Mouse (Mus musculus): Measurements from ENCODE around the gene Vwa3b.

Gene Vwa3b

GRCm38 (mm10) chr1:37065658-37066412 is 39.4 kb downstream of the Vwa3b start:
- DNase-seq: no peak

GRCm38 (mm10) chr1:37075759-37076158 is 49.4 kb downstream of the Vwa3b start:
- no peak for DNase-seq

DNA sequence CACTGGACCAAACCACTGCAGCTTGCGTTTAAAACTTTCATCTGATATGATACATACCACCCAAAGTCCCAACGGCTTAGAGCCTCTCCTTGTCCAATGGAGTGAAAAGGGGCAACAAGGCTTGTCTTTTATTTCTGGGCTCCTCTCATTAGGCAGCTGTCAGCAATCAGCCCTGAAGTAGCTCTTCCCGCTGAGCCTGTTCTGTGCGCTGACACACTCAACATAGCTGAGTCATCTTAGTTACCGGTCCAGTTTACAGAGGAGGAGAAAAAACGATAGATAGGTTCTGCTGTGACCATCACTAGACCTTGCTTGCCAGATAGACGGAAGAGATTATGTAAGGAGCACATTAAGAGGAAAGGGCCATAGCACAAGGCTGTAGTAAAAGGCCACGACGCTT is 50.9 kb downstream of the Vwa3b start:
- DNase-seq: peak; percentile 20

- peak; percentile 23 for DNase-seq
These were observed 51.7 kb downstream of the Vwa3b start for GRCm38 (mm10) chr1:37077955-37078549.

DNA sequence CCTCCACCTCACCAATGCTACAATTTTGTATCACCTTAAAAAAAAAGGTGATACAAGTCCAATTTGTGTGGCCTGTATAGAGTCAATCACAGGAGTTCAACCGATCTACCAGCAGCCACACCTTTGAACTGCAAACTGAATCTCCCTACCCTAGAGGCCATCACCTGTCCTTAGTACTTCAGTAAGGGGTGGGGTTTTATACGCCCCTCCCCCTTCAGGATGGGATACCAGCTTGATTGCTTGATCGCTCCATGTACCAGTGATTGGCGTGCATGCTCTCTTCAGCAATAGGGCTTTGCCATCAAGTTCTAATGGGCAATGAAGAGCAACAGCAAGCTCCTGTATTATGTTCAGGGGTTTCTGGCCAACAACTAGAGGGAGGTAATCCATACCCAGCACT is 54.0 kb downstream of the Vwa3b start:
- DNase-seq: no peak

- DNase-seq: peak; percentile 77
These were observed 55.2 kb downstream of the Vwa3b start for GRCm38 (mm10) chr1:37081376-37082214.

DNA sequence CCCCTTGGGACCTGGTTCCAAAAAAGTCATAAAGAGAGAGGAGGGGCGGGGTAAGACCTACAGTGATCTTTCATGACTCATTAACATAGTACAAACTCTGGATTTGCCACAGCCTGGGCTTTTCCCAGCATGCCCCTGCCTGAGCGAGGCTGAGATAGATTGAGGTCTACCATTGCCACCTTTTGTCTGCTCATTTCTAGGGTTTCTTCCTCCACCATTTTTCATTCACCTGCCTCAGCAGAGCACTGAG is 55.7 kb downstream of the Vwa3b start:
- no peak for DNase-seq

- DNase-seq: no peak
These were observed 57.7 kb downstream of the Vwa3b start for GRCm38 (mm10) chr1:37084075-37084474.

GRCm38 (mm10) chr1:37085171-37085570 is 58.8 kb downstream of the Vwa3b start:
- no peak for DNase-seq

DNA sequence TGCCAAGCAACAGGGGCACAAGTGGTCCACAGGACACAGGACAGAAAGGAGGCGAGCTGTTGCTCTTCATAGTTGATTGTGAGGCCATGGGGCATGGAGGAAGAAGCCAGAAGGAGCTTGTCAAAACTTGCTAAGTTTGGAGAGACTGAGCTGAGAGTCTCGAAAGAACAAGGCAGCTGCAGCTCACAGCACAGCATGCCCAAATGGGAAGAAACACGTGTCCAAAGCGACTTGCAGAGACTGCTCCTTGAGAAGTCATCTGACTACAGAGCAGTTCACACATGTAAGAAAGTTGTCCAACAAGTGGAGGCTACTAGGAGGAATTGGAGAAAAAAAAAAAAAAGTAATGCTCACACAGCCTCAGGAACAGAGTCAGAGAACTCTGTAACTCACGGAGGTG is 62.8 kb downstream of the Vwa3b start:
- DNase-seq: no peak

DNA sequence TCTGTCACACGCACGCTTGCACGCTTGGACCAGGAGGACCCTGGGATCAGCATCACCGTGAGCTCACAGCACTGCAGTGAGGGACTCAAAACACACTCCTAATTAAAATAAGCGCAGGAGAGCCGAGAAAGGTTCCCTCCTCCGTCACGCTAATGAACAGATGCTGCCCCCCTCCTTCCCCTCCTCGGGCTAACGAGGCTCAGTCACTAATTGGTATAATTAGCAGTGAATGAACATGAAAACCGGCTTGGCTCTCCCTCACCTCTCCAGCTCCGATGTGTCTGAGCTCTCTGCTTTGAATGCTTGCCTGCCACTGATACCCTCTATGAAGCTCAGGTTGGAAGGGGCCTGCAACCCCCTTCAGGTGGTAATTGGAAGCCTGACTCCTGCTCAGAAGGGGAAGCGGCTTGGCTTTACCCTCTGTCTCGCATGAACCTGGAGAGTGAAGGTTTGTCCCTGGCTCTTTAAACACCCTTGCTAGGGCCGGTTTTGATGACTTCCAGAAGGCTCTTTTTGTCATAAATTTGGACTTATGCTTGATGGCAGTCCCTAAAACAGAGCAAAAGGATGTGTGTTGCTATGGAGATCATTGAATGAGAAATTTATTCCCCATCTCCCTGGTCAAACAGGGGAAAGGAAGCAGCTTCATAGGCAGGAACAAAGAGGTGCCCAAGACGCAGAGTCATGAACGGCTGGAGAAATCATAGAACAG is 71.1 kb downstream of the Vwa3b start:
- DNase-seq: peak; percentile 93

GRCm38 (mm10) chr1:37098094-37098555 is 71.7 kb downstream of the Vwa3b start:
- DNase-seq: no peak

GRCm38 (mm10) chr1:37100361-37100760 is 74.0 kb downstream of the Vwa3b start:
- no peak for DNase-seq

GRCm38 (mm10) chr1:37101016-37101415 is 74.6 kb downstream of the Vwa3b start:
- DNase-seq: no peak

- DNase-seq: no peak
These were observed 75.3 kb downstream of the Vwa3b start for GRCm38 (mm10) chr1:37101717-37102116.

- no peak for DNase-seq
These were observed 78.8 kb downstream of the Vwa3b start for GRCm38 (mm10) chr1:37105194-37105593.

DNA sequence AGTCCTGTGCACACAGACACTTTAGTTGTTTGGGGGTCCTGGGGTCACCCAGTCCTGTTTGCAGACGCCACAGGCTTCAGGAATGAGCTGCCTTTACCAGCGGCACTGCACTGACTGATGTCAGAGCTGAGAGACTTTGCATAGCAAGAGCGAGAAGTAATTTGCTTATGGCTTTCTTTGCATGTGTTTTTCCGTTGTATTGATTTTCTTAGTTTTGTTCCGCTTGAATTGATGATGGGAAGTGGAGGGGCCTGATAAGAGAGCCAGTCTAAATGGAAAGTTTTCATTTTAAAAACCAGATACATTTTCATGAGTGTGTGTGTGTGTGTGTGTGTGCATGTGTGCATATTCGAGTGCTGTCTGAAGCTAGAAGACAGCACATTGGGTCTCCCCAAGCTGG is 87.4 kb downstream of the Vwa3b start:
- DNase-seq: no peak

DNA sequence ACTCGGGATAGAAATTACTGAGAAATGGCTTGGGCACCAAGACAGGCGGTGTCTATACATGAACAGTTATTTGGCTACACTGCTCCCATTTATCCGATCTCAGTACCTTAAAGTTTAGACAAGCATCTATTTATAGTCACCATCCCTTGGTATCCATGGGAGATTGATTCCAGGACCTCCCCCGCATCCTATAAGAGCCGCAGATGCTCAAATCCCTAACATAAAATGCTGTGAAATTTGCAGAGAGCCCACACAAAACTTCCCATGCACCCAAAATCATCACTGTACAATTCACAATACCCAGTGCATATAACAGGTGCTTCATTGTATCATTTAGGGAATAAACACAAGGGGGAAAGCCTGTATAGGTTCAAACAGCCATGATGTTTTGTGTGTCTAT is 89.5 kb downstream of the Vwa3b start:
- DNase-seq: no peak

DNA sequence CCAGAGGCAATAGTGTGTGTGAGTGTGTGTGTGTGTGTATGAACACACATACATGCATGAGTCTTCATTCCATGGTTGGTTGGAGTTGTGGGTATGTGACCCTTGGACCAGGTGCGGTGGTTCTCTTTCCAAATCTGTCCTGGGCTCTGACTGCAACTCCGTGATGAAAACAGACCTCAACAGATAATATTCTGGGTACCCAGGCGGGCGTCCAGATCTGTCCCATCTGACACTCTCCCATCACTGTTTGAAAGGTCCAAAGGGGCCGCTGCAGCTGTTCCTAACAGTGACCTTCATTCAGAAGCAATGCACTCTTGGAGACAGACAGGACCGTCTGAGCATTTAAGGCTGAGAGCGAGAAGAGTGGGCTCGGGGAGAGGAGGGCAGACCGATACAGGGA is 90.2 kb downstream of the Vwa3b start:
- no peak for DNase-seq

DNA sequence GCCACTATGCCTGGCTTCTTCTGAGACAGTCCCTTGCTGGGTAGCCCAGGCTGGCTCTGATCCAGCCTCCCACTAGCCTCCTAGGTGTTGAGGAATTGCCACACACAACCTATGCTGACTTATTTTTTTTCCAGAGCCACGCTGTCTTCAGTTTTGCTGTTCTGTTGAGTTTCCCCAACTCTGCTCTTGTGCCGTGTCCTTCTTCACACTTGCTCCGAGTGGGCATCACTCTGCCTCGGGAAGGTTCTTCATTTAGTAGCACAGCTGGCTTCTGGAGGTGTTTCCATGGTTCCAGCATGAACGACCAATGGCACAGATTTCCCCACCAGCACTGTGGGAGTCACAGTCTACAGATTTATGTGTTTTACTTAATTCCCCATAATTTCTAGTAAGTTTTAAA is 91.6 kb downstream of the Vwa3b start:
- no peak for DNase-seq

DNA sequence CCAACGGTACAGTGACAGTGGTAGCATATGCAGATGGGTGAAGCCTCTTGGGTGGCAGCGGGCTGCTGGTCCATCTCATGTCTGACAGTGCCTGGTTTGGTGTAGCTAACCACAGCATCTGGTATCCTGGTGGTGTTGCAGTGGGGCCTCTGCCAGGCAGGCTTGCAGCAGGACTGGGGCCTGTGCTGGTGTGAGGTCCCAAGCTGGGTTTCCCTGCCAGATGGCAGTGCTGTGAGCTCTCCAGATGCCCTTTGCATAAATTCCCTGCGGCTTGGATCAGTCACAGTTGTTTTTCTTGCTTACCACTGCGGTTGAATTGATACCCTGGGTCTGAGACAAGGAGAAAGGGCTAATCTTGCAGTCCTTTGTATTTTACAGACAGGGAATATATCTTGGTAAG is 95.9 kb downstream of the Vwa3b start:
- DNase-seq: peak; percentile 78

DNA sequence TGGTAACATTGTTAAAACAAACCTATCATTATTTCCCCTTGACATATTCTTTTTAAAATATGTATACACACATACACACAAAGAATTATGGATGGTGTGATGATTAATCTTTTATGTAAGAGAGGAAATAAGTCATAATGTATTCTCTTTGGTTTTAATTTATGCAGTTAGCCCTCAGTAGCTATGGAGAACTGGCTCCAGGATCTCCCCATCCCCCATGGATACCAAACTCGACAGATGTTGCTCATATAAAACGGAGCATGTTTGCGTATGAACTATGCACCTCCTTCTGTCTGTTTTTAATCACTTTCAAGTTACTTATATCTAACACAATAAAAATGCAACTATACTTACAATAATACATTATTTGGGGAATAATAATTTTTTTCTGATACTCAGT is 96.4 kb downstream of the Vwa3b start:
- DNase-seq: no peak

- DNase-seq: no peak
These were observed 98.4 kb downstream of the Vwa3b start for GRCm38 (mm10) chr1:37124696-37125349.

Measured in retina, postnatal 1 day (tissue).